Mouse (Mus musculus): ENCODE data around the gene Krtap2-4. TPM values are rescaled to one million over a fixed set of nuclear protein-coding genes. Genes with fewer than 3 reads are reported as not detected.

The Krtap2-4 gene
- polyA plus RNA-seq, 1 experiment = 1.9 TPM

- Histone ChIP-seq H3K4me3 (ENCODE audit: low read depth, low read length) (no peak within 1 kb of the TSS), H3K27ac (ENCODE audit: insufficient read depth, low read depth, low read length) (no peak within 1 kb of the TSS), H3K36me3 (ENCODE audit: control insufficient read depth, insufficient read depth, low read length) (no peaks in the 10 kb centered on the region), H3K4me1 (ENCODE audit: control insufficient read depth, insufficient read depth, insufficient read length, low read length) (no peaks in the 10 kb centered on the region), H3K27me3 (ENCODE audit: control insufficient read depth, insufficient read depth, low read length) (no peaks in the 10 kb centered on the region)
- 70% methylated on average over 5 of the region's 5 CpGs for WGBS
- TF ChIP-seq POLR2A (IDR thresholded peaks at IDR 0.05; ENCODE audit: low read depth, low read length) = no peak
- TF ChIP-seq CTCF (IDR thresholded peaks at IDR 0.05; ENCODE audit: extremely low read depth, insufficient read length, insufficient replicate concordance, low read depth, low read length) = no peak
Observed at GRCm38 (mm10) chr11:99583245-99583704, 31.4 kb downstream of the Krtap2-4 start, which contains the start of gene Krtap1-4. TSS of gene Krtap1-4 (minus strand) at chr11:99583654.

DNA sequence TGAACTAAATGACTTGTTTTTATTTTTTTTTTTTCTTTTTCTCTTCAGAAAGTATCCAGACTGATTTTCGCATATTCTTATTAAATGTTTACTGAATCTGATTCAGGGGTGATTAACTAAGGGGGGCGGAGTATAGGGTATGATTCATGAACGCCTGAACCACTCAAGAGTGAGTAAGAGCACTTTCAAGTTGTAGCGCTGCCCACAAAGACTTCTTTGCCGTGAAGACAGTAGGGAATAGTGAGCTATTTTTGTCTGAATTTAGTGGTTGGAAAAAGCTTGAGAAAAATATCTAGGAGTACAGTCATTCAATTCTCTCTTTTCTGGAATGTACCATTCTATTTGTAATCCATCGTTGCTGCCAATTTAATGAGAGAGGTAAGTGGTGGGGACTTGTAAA, 33.1 kb downstream of the Krtap2-4 start:
- Histone ChIP-seq H3K27ac (ENCODE audit: insufficient read depth, low read depth, low read length) (no peak overlapping the region), H3K27me3 (ENCODE audit: control insufficient read depth, insufficient read depth, low read length) (no peaks in the 10 kb centered on the region), H3K4me1 (ENCODE audit: control insufficient read depth, insufficient read depth, insufficient read length, low read length) (no peaks in the 10 kb centered on the region), H3K36me3 (ENCODE audit: control insufficient read depth, insufficient read depth, low read length) (no peaks in the 10 kb centered on the region), H3K4me3 (ENCODE audit: low read depth, low read length) (no peak overlapping the region)
- WGBS = 77% methylated on average over 6 of the region's 6 CpGs
- TF ChIP-seq CTCF (IDR thresholded peaks at IDR 0.05; ENCODE audit: extremely low read depth, insufficient read length, insufficient replicate concordance, low read depth, low read length) = no peak
- TF ChIP-seq POLR2A (IDR thresholded peaks at IDR 0.05; ENCODE audit: low read depth, low read length) = no peak

GRCm38 (mm10) chr11:99581051-99581450, 33.6 kb downstream of the Krtap2-4 start:
- Histone ChIP-seq H3K36me3 (ENCODE audit: control insufficient read depth, insufficient read depth, low read length) (no peaks in the 10 kb centered on the region), H3K4me1 (ENCODE audit: control insufficient read depth, insufficient read depth, insufficient read length, low read length) (no peaks in the 10 kb centered on the region), H3K4me3 (ENCODE audit: low read depth, low read length) (no peak overlapping the region), H3K27ac (ENCODE audit: insufficient read depth, low read depth, low read length) (no peak overlapping the region), H3K27me3 (ENCODE audit: control insufficient read depth, insufficient read depth, low read length) (no peaks in the 10 kb centered on the region)
- 92% methylated on average over 5 of the region's 5 CpGs for WGBS
- TF ChIP-seq POLR2A (IDR thresholded peaks at IDR 0.05; ENCODE audit: low read depth, low read length) (no peak), CTCF (IDR thresholded peaks at IDR 0.05; ENCODE audit: extremely low read depth, insufficient read length, insufficient replicate concordance, low read depth, low read length) (no peak)

DNA sequence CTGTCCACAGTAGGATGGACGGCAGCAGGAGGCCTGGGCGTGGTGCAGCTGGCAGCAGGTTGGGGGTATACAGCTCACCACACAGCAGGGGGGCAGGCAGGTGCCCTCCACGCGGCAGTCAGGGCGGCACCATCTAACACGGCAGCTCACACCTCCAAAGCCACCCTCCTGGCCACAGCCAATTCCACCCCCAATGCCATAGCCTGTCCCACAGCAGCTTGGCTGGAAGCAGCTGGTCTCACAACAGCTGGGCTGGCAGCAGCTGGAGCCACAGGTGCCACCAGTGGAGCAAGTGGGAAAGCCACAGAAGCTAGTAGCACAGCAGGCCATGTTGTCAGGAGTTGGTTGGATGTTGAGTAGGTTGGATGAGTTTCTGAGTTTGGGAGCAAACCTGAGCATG, 34.0 kb downstream of the Krtap2-4 start, which contains the start of gene Krtap1-5:
Krtap1-5 (minus strand) TSS at position 381 of the 400 bp plus-strand sequence.
- Histone ChIP-seq H3K27ac (ENCODE audit: insufficient read depth, low read depth, low read length) (no peak within 1 kb of the TSS), H3K4me3 (ENCODE audit: low read depth, low read length) (no peak within 1 kb of the TSS), H3K27me3 (ENCODE audit: control insufficient read depth, insufficient read depth, low read length) (no peaks in the 10 kb centered on the region), H3K4me1 (ENCODE audit: control insufficient read depth, insufficient read depth, insufficient read length, low read length) (no peaks in the 10 kb centered on the region), H3K36me3 (ENCODE audit: control insufficient read depth, insufficient read depth, low read length) (no peaks in the 10 kb centered on the region)
- no peak for TF ChIP-seq POLR2A (IDR thresholded peaks at IDR 0.05; ENCODE audit: low read depth, low read length)
- no peak for TF ChIP-seq CTCF (IDR thresholded peaks at IDR 0.05; ENCODE audit: extremely low read depth, insufficient read length, insufficient replicate concordance, low read depth, low read length)
- 78% methylated on average over 6 of the region's 6 CpGs for WGBS

DNA sequence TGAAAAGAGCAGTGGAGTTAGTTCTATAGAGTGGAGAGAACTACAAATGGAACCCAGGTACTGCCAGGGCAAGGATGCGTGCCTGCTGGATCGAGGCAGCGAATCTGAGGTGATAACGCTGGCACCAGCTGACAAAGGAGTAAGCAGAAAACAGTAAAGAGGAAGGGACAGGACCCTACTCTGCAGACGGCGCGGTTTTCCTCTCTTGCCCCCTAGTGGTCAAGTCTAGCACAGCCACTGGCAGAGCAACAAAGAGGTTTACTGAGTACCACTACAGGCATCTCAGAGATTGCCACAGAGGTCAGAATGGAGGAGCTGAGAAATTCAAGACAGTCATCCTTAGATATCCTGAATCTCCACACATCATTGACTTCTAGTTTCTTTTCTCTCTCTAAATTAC, 40.5 kb downstream of the Krtap2-4 start:
- peaks cover 2% of the 10 kb centered on the region; the same call in 1 of the 2 replicates for H3K4me1 ChIP-seq (ENCODE audit: control insufficient read depth, insufficient read depth, insufficient read length, low read length)
- H3K27ac ChIP-seq (ENCODE audit: insufficient read depth, low read depth, low read length) = no peak overlapping the region
- no peak overlapping the region for H3K4me3 ChIP-seq (ENCODE audit: low read depth, low read length)
- TF ChIP-seq POLR2A (IDR thresholded peaks at IDR 0.05; ENCODE audit: low read depth, low read length) (no peak), CTCF (IDR thresholded peaks at IDR 0.05; ENCODE audit: extremely low read depth, insufficient read length, insufficient replicate concordance, low read depth, low read length) (peak; percentile 87; the same call in 1 of the 2 replicates)
- H3K36me3 ChIP-seq (ENCODE audit: control insufficient read depth, insufficient read depth, low read length) = no peaks in the 10 kb centered on the region
- whole genome bisulfite sequencing = 1% methylated on average over 7 of the region's 7 CpGs
- no peaks in the 10 kb centered on the region for H3K27me3 ChIP-seq (ENCODE audit: control insufficient read depth, insufficient read depth, low read length)

DNA sequence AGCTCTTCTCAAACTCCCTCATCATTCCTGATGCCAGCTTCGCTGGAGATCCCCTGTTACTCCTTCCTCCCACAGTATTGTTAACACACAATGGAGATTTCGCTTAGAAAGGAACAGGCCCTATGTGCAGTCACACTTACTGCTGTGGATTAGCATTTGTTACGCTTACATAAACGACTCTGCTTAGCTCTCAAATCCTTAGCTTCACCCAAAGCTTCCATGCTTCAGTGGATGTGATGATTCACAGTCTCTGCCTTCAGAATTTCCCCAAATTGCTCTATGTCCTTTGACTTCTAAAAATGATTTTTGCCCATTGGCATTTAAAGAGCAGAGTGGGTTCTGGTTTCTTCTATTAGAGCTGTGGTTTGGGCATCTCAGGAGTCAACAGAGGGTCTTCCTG, 41.5 kb downstream of the Krtap2-4 start:
- WGBS = 70% methylated on average over 4 of the region's 4 CpGs
- Histone ChIP-seq H3K27ac (ENCODE audit: insufficient read depth, low read depth, low read length) (no peak overlapping the region), H3K27me3 (ENCODE audit: control insufficient read depth, insufficient read depth, low read length) (no peaks in the 10 kb centered on the region), H3K4me3 (ENCODE audit: low read depth, low read length) (no peak overlapping the region), H3K36me3 (ENCODE audit: control insufficient read depth, insufficient read depth, low read length) (no peaks in the 10 kb centered on the region), H3K4me1 (ENCODE audit: control insufficient read depth, insufficient read depth, insufficient read length, low read length) (peaks cover 2% of the 10 kb centered on the region; the same call in 1 of the 2 replicates)
- no peak for TF ChIP-seq CTCF (IDR thresholded peaks at IDR 0.05; ENCODE audit: extremely low read depth, insufficient read length, insufficient replicate concordance, low read depth, low read length)

DNA sequence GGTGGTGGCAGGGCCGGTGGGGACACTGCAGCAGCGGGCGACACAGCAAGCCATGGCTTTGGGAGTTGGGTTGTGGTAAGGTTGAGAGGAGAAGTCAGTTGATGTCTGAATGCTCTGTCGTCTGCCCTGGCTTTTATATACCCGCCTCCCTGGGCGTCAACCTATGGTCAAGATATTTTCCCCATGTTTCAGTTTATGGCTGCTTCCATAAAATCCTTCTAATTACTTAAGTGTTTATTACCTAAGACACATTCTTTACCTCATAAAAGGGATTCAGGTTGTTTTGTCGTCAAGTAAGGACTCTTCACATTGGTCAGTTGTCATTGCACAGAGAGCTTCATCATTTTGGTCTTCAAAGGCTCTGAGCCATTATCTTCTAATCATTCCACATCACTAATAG, 48.1 kb downstream of the Krtap2-4 start, which contains the start of gene Krtap3-1:
Krtap3-1 (minus strand) TSS at position 101 of the 400 bp plus-strand sequence.
- peaks cover 7% of the 10 kb centered on the region; the same call in 1 of the 2 replicates for H3K4me1 ChIP-seq (ENCODE audit: control insufficient read depth, insufficient read depth, insufficient read length, low read length)
- WGBS = 63% methylated on average over 7 of the region's 7 CpGs
- H3K36me3 ChIP-seq (ENCODE audit: control insufficient read depth, insufficient read depth, low read length) = no peaks in the 10 kb centered on the region
- H3K27ac ChIP-seq (ENCODE audit: insufficient read depth, low read depth, low read length) = no peak within 1 kb of the TSS
- no peak within 1 kb of the TSS for H3K4me3 ChIP-seq (ENCODE audit: low read depth, low read length)
- TF ChIP-seq POLR2A (IDR thresholded peaks at IDR 0.05; ENCODE audit: low read depth, low read length) (no peak), CTCF (IDR thresholded peaks at IDR 0.05; ENCODE audit: extremely low read depth, insufficient read length, insufficient replicate concordance, low read depth, low read length) (no peak)
- H3K27me3 ChIP-seq (ENCODE audit: control insufficient read depth, insufficient read depth, low read length) = no peaks in the 10 kb centered on the region

Other genes with a start within 250 kb of the Krtap2-4 start
- gene Krt28, start 239.9 kb downstream of the Krtap2-4 start, polyA plus RNA-seq (2012; rRNA removed) = not detected in 2 replicates
- 0.15 and 0.18 TPM in 2 replicates for gene Krt10, start 225.5 kb downstream of the Krtap2-4 start, polyA plus RNA-seq (2012; rRNA removed)
- gene Krt12, start 192.6 kb downstream of the Krtap2-4 start, polyA plus RNA-seq (2012; rRNA removed) = 0.48 and 9.5 TPM in 2 replicates
- 292 and 951 TPM in 2 replicates for gene Krt20, start 176.7 kb downstream of the Krtap2-4 start, polyA plus RNA-seq (2012; rRNA removed)
- gene Krt23, start 121.7 kb downstream of the Krtap2-4 start, polyA plus RNA-seq (2012; rRNA removed) = 4.4 and 7.4 TPM in 2 replicates
- not detected in 2 replicates for gene Krt39, start 93.5 kb downstream of the Krtap2-4 start, polyA plus RNA-seq (2012; rRNA removed)
- gene Krt40, start 71.7 kb downstream of the Krtap2-4 start, polyA plus RNA-seq (2012; rRNA removed) = not detected in 2 replicates
- not detected in 2 replicates for gene Krtap3-3, start 64.0 kb downstream of the Krtap2-4 start, polyA plus RNA-seq (2012; rRNA removed)
- gene Krtap3-2, start 58.0 kb downstream of the Krtap2-4 start, polyA plus RNA-seq (2012; rRNA removed) = not detected in 2 replicates
- not detected in 2 replicates for gene Gm11939, start 55.4 kb downstream of the Krtap2-4 start, polyA plus RNA-seq (2012; rRNA removed)
- 0.47 and 2.7 TPM in 2 replicates for gene Krtap3-1, start 48.2 kb downstream of the Krtap2-4 start, polyA plus RNA-seq (2012; rRNA removed)
- gene Krtap1-5, start 33.8 kb downstream of the Krtap2-4 start, polyA plus RNA-seq (2012; rRNA removed) = not detected in 2 replicates
- not detected in 2 replicates for gene Krtap1-4, start 31.2 kb downstream of the Krtap2-4 start, polyA plus RNA-seq (2012; rRNA removed)
- not detected in 2 replicates for gene Krtap1-3, start 23.5 kb downstream of the Krtap2-4 start, polyA plus RNA-seq (2012; rRNA removed)
- not detected in 2 replicates for gene Krtap9-3, start 16.7 kb downstream of the Krtap2-4 start, polyA plus RNA-seq (2012; rRNA removed)
- 1.3 TPM in 1 of 2 replicates, not detected in the other for gene Gm11938, start 11.5 kb downstream of the Krtap2-4 start, polyA plus RNA-seq (2012; rRNA removed)
- not detected in 2 replicates for gene Gm11937, start 4.7 kb downstream of the Krtap2-4 start, polyA plus RNA-seq (2012; rRNA removed)
- 1.9 TPM in 1 of 2 replicates, not detected in the other for gene Gm11562, start 5.6 kb upstream of the Krtap2-4 start, polyA plus RNA-seq (2012; rRNA removed)
- gene Krtap4-1, start 13.4 kb upstream of the Krtap2-4 start, polyA plus RNA-seq (2012; rRNA removed) = not detected in 2 replicates
- not detected in 2 replicates for gene Krtap4-2, start 20.2 kb upstream of the Krtap2-4 start, polyA plus RNA-seq (2012; rRNA removed)
- not detected in 2 replicates for gene Krtap4-7, start 29.2 kb upstream of the Krtap2-4 start, polyA plus RNA-seq (2012; rRNA removed)
- gene Gm11555, start 35.4 kb upstream of the Krtap2-4 start, polyA plus RNA-seq (2012; rRNA removed) = not detected in 2 replicates
- not detected in 2 replicates for gene Gm11563, start 44.1 kb upstream of the Krtap2-4 start, polyA plus RNA-seq (2012; rRNA removed)
- gene Krtap4-6, start 51.1 kb upstream of the Krtap2-4 start, polyA plus RNA-seq (2012; rRNA removed) = not detected in 2 replicates
- not detected in 2 replicates for gene Gm14190, start 75.9 kb upstream of the Krtap2-4 start, polyA plus RNA-seq (2012; rRNA removed)
- gene Gm14180, start 119.4 kb upstream of the Krtap2-4 start, polyA plus RNA-seq (2012; rRNA removed) = not detected in 2 replicates
- not detected in 2 replicates for gene Gm11595, start 158.1 kb upstream of the Krtap2-4 start, polyA plus RNA-seq (2012; rRNA removed)
- not detected in 2 replicates for gene Krtap4-8, start 165.9 kb upstream of the Krtap2-4 start, polyA plus RNA-seq (2012; rRNA removed)
- gene Krtap4-9, start 170.4 kb upstream of the Krtap2-4 start, polyA plus RNA-seq (2012; rRNA removed) = not detected in 2 replicates
- gene Gm11596, start 178.6 kb upstream of the Krtap2-4 start, polyA plus RNA-seq (2012; rRNA removed) = not detected in 2 replicates
- gene Gm11569, start 184.1 kb upstream of the Krtap2-4 start, polyA plus RNA-seq (2012; rRNA removed) = not detected in 2 replicates
- gene Gm11554, start 189.6 kb upstream of the Krtap2-4 start, polyA plus RNA-seq (2012; rRNA removed) = not detected in 2 replicates
- gene Krtap4-13, start 195.0 kb upstream of the Krtap2-4 start, polyA plus RNA-seq (2012; rRNA removed) = not detected in 2 replicates
- not detected in 2 replicates for gene Gm11564, start 200.8 kb upstream of the Krtap2-4 start, polyA plus RNA-seq (2012; rRNA removed)
- not detected in 2 replicates for gene 2300003K06Rik, start 223.2 kb upstream of the Krtap2-4 start, polyA plus RNA-seq (2012; rRNA removed)
- gene Krtap4-16, start 236.8 kb upstream of the Krtap2-4 start, polyA plus RNA-seq (2012; rRNA removed) = 1.9 and 3.2 TPM in 2 replicates
- not detected in 2 replicates for gene Gm11568, start 243.1 kb upstream of the Krtap2-4 start, polyA plus RNA-seq (2012; rRNA removed)
- not detected in 2 replicates for gene Gm11559, start 249.6 kb upstream of the Krtap2-4 start, polyA plus RNA-seq (2012; rRNA removed)